Mouse (Mus musculus): ENCODE measurements at regions not wholly inside any gene's neighbourhood (a gene's known extent, or its start where the extent isn't known, plus 50 kb on each side); places are given as distances from the start of the nearest gene placed in this dataset.

DNA sequence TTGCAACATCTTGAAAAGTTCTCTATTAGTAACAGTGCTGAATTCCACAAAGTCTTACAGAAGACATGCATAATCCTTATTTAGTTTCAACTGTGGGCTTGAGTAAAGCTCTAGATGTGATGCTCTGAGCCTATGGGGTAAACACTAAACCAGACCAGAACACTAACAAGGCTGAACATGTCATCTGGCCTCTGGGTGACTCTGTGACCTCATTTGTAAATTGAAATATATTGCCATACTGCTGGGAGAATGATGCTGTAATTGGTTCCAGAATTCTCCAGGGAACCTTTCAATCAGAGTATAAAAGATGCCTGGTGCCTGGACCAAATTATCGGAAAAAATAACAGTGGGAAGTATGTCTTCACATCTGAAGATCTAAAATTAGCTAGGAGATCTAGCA lies 309.9 kb upstream of the Megf9 start:
- DNase-seq (ENCODE audit: low spot score in 2 of 2), result no peak

DNA sequence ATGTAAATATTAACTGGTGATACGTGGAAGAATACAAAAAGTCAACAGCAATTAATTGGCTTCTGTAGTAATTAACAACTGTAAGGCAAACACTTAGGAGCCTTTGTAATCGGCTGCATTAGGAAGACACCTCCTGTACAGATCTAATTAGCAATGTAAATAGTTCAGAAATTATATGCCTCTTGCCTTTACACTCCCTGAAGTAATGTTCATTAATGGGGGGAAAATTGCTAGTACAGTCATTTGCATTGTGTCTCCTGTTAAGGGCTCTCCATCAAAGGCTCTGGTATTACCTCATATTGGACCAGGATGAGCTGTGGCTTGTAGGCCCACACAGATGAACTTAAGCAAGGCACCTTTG lies 276.1 kb upstream of the Megf9 start:
- DNase-seq (ENCODE audit: low spot score in 2 of 2), result no peak

DNA sequence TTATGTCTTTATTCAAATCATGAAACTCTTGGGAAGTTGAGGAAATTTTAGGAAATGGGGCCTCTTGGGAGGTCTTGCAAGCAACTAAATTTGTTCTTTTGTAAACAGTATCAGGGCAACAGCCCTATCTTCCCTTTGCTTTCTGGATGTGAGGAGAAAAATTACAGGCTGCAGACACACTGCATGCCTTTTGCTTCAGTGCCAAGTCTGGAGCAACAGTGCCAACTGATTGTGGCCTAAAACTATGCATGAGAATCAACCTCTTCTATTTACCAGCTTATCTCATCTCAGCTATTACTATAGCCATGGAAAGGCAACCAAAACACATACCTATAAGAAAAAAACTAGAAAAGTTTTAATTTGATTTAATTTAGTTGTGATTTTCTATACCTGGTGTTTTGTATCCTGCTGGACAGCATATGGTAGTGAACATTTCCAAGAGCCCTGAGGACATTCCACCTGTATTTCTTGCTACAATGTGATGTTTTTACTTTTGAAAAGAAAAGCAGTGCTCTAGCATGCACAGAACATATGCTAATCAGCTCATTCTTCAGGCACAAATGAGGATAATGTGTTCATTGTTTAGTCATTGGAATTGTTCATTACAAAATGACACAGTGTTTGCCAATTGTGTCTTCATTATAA lies 275.6 kb upstream of the Megf9 start:
- DNase-seq (ENCODE audit: low spot score in 2 of 2), result no peak

DNA sequence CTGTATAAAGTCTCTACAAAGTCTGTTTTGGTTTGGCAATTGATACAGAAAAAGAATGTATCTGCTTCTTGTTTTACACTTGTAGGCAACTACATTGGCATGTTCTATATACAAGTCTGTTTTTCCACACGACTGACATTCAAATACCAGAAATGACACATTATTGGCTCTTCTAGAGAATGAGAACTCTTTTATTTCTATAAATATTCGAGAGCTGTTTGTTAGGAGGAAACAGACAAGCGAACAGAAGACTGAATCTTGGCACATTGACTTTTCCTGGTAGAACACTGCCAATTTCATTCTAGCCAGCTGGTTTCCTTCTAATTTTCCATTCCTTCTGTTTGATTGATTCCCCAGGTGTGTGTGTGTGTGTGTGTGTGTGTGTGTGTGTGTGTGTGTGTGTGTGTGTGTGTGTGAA lies 270.1 kb upstream of the Megf9 start:
- DNase-seq (ENCODE audit: low spot score in 2 of 2), result peak in 1 of 2 experiments; percentile 34

DNA sequence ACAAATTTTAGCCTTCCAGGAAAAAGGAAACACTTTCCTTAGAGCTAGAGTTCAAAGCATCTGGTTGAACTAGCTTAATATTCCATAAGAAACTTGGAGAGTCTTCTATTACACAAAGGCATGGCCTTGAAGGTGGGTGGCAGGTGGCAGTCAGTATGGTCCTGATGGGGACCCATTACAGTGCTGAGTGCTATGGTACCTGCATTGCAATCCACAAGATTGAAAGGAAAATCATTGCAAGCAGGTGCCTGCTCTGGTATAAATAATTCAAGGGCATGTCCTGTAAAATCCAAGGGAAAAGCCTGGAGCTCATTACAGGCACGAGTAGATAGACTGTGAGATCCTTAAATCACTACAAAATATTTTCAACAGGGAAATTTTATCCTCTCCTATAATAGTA lies 263.7 kb upstream of the Megf9 start:
- DNase-seq (ENCODE audit: low spot score in 2 of 2), result no peak

DNA sequence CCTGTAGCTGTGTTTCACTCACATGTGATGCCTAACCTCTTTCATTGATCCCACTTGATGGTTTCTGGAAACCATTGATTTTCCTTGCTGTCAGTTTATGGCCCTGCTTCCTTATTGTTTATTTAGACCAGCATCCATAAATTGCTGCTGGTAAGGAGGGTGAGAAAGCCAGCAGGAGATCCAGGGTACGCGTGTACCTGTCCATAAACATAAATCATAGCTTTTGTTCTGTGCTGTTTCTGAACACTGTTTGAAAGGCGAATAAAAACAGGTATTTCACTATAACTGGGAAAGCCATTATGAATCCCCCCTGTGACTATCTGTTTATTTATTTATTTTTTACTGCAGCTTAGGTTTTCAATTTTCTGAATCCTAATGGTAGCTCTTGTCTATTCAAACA lies 263.1 kb upstream of the Megf9 start:
- no peak for DNase-seq (ENCODE audit: low spot score in 2 of 2)

DNA sequence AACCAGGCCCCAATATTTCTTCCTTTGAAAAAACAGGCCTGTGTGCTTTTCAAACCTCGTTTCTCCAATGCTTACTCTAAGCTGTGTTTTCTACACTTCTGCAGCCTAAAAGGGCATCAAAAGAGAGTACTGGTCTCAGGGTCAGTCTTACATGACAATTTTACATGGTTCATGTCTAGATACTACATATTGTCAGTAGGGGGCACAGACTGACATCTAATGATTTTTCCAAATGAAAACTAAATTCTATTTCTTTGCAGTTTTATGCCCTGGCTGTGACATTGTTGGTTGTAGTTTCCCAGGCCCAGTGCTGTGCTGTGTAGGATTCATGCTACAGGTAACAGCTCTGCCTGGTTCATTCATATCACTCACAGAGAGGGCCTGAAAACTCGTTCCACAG lies 248.7 kb upstream of the Megf9 start:
- no peak for DNase-seq (ENCODE audit: low spot score in 2 of 2)

DNA sequence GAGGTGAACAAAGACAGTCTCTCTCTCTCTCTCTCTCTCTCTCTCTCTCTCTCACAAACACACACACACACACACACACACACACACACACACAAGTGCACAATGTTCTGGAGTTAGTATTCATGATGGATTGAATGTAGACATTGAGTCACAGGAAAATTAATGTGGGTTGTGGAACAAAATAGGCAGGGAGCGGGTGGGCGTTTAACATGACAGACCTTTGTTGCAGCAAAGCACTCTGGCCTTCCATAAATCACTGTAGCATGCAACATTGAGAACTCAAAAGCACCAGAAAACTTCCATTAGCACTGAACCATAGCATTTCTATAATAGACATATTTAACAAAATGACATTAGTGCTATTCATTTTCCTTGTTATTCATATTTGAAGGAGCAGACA lies 246.8 kb upstream of the Megf9 start:
- no peak for DNase-seq (ENCODE audit: low spot score in 2 of 2)

DNA sequence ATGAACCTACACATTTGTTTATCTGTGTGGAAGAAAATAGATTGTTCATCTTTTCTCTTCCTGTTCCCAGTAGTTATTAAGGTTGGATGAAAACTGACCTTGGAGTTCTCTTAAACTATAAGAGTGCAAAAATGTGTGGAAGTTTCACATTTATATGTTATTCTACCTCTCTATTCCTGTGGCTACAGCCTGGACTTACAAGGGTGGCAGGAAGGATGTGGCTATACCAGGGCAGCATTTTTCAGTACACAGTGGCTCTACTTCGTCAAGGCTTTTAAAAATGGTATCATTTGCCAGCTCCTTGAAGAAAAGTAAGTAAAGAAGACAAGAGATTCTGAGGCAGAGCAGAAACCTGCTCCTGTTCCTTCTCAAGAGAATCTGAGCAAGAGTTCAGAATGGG lies 241.5 kb upstream of the Megf9 start:
- no peak for DNase-seq (ENCODE audit: low spot score in 2 of 2)

DNA sequence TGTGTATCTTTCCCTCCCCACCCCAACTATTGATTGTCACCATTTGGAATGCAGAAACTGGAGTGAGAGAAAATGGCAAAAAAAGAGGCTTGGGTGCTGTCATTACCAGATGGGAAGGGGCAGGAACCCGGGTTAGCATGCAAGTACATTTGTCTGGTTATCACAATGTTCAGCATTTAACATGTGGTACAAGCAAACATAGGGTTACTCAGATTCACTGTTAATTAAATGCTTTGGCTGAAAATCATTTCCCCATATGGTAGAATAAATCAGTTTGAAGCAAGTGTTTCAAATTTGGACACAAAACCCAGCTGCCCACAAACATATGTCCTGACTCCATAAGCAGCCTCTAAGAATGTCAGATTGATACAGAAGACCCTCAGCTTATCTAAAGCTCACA lies 208.6 kb upstream of the Megf9 start:
- DNase-seq (ENCODE audit: low spot score in 2 of 2), result no peak

DNA sequence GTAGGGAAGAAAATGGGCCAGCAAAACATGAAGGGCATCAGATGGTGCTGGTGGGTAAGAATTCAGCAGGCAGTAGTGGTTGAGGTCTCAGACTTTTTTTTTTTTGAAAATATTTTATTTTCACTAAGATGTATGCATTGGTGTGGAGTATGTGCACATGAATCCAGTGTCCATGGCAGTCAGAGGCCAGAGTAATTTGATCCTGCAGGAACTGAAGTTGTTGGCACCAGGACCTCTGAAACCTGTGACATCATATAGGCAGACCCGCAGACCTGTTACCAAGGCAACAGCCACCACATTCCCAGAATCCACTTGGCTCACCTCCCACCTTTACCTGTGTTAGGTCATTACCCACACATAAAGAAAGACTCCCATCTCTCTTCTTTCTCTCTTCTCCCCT lies 207.2 kb upstream of the Megf9 start:
- DNase-seq (ENCODE audit: low spot score in 2 of 2), result no peak

DNA sequence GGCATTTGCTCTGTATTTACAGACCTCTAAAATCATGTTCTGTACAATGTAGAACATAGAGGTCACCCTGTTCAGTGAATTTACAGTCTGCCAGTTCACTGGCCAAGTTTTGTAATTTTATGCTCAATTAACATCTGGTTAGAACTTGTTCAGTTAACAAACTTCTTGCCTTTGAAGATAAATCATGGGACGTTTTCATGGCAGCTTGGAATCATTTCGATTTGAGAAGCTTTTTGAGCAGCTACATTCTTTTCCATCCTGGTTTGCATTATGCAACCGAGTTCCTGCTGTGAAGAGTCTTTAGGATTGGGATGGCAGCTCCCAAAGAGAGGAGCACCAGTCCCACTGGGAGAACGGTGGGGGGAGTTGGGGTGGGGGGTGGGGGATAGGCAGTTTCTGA lies 206.3 kb upstream of the Megf9 start:
- no peak for DNase-seq (ENCODE audit: low spot score in 2 of 2)

DNA sequence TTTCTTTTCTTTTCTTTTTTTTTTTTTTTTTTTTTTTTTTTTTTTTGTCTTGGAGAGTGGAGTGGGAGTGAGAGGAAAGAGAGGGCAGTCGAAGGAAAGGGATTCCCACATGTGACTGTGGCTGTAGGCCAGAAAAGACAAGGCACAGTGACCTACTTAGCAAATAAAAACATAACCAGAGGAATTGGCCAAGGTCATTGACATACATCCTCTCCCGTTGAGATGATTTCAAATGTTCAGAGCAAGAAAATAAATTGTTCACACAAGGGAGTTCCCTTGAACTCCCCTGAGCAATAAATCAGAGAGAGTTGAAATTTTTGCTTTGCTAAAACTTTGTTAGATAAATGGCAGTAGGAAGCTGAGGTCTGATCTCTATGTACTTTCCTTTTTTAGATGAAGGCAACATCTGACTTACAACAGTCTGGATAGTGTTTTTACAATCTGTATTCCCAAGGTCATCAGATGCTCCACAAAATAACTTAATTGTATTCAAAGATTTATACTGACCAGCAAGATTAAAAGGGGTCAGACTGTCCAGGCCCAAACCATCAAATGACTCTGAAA lies 174.4 kb upstream of the Megf9 start:
- DNase-seq (ENCODE audit: low spot score in 2 of 2), result peak in 1 of 2 experiments; percentile 14

DNA sequence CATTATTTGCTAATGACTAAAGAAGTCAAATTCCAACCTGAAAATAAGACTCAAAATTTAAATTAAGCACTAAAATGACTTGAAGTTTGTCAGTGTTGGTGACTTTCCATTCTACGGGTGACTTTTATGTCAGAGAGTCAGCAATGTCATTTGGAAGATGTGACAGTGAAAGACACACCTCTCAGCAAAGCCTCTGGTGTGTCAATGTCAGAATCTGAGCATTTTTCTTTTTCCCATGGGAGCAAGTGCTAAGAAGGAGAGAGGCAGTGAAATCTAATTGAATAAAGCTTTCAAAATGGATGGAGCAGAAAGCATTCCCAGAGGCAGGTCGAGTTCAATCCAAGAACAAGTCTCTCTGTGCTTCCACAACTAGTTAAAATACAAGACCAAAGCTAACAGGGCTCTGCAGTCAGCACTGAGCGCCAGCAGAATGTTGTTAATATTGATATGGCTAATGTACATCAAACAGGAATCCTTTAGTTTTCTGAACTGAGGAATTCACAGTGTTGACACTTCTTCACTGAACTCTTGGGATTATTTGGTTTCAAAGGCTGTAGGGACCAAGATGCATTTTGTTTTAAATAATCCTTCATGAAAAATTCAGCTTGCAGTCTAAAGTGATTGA lies 170.4 kb upstream of the Megf9 start:
- DNase-seq (ENCODE audit: low spot score in 2 of 2), result no peak

DNA sequence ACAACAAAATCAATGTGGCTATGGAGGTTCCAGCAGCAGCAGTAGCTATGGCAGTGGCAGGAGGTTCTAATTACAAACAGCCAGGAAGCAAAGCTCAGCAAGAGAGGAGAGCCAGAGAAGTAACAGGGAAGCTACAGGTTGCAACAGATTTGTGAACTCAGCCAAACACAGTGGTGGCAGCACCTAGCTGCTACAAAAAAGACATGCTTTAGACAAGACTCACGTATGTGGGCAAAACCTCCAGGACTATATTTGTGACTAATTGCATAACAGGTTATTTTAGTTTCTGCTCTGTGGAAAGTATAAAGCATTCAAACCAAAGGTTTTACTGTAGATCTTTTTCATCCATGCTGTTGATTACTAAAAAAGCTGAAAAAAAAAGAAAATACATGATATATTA lies 166.1 kb upstream of the Megf9 start:
- no peak for DNase-seq (ENCODE audit: low spot score in 2 of 2)

DNA sequence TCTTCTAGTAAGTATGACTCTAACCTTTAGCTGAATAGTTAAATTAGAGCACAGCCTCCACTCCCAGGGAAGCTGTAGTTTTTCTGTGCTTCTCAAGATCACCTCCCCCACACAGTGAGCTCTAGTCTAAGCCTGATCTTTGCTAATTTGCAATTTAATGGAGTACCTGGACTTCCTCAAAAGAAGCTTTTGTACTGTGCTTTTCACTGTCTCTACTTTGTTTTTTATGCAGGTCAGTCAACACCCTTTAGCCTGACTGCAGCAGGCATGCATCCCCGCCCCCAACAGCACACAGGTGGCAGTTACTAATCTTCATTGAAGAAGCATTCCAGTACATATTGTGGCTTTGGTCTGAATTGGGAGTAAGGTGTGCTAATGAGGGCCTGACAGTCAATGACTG lies 129.4 kb upstream of the Megf9 start:
- no peak for DNase-seq (ENCODE audit: low spot score in 2 of 2)

DNA sequence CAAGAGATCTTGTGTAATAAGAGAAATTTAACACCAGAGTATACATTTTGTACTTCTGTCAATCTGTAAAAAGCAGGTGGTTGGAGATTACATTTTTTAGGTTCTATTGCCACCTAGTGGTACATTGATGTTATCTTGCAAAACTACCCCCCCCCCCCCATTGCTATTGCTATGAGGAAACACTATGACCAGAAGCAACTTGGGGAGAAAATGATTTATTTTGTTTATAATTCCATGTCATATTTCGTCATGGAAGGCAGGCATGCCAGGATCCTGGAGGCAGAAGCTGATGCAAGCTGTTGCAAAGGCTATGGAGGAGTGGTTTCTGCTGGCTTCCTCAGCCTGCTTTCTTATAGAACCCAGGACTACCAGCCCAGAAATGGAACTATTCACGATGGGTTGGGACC lies 86.6 kb upstream of the Megf9 start:
- no peak for DNase-seq (ENCODE audit: low spot score in 2 of 2)

DNA sequence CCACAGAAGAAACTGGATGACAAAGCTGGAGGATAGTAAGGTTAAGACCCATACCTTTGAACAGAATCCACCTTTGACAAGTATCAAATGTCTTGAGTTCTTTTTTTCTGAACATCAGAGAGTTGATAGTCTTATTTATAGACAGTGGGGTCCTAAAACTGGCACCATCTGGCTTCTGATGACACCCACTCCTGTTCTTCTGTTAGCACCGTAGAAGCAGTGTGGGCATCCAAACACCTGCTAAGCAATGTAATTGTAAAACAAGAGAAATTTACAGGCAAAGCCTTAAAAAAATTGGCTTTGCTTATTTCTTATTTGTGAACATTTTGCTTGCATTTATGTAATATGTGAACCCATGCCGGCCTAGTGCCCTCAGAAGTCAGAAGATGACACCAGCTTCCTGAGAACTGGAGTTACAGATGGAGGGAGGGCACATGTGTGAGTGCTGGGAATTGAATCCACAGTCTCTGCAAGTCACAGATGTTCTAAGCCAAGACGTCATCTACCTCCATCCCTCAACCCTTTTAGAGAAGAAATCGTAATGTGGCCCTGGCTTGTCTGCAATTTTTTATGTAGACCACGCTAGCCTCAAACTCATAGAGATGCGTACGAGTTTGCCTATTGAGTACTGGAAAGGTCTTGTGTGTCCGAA lies 85.0 kb upstream of the Megf9 start:
- DNase-seq (ENCODE audit: low spot score in 2 of 2), result peak; percentile 23 to 37

DNA sequence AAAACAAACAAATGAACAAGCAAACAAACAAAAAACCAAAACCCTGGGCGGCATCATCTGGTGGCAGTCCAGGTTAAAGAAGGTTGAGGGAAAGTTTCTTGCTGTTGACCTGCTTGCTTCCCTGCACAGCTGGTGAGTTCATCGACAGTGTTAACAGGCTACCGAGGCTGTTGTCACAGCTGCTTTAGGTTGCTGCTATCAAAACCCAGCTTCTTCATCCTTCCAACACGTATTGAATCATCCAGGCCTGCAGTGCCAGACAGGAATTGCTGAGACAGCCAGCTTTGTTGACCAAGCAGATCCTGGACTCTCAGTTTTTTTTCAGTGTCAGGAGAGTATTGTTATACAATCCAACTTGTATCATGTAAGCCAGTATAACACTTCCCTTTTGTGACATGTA lies 81.0 kb upstream of the Megf9 start:
- no peak for DNase-seq (ENCODE audit: low spot score in 2 of 2)

DNA sequence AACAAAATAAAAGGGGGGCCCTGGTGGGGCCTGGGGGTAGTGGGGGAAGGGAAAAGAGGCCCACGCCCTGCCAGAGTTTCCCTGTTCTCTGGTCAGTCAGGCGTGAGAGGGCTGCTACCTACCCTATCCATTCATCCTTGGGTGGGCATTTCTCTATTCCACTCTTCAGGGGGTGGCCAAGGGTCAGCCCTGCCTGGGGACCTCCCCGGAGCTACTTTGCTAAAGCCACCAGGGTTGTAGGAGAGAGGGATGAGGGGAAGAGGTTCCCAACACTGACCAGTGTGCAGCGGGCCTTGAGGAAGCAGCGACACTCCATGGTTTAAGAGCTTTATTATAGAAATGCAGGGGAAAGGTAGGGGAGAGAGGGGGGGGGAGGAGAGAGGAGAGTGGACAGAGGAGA lies 79.6 kb upstream of the Megf9 start:
- DNase-seq (ENCODE audit: low spot score in 2 of 2), result no peak

DNA sequence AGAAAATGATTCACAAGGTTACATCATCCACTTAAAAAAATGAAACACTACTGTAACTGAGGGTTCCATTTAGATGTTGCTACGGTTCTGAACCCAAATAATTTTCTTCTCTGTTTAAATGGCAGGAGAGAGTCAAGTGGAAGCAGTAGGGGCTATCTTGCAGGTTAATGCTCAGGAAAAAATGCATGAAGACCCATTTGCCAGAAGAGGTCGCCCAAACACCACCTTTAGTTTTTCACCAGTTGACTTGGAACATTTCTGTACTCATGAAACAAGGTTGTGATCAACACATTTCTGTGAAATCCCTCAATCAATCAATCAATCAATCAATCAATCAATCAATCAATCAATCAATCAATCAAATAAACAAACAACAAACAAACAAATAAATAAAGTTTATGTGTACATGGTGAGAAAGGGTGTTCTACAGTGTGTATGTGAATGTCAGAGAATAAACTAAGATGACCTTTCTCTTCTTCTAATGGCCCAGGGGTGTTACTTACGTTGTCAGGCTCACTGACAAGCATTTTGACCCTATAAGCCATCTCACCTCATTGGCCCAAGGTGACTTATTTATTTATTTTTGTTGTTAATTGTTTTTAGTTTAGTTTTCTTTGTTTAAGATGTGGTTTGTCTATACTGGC lies 68.5 kb upstream of the Megf9 start:
- DNase-seq (ENCODE audit: low spot score in 2 of 2), result peak; percentile 42 to 74

DNA sequence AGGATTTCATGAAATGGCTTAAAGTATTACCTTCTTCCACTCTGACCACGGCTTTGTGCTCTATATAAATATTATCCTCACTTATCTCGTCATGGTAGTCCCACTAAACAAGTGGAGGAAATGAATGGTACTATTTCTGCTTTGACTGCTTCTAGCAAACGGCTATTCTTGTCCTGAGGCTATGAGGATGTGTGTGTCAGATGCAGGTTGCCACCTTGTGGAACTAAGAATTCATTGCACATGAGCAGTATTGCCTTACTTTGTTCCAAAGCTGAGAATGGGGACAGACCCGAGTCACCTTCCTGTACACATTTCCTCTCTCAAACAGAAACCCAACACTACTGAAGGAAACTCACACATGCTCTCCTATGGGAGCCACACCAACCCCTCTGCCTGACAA lies 66.5 kb upstream of the Megf9 start:
- DNase-seq (ENCODE audit: low spot score in 2 of 2), result peak; percentile 36 to 52
